ENCODE assay signal across 8 mouse cellular contexts in the genomic region with DNA sequence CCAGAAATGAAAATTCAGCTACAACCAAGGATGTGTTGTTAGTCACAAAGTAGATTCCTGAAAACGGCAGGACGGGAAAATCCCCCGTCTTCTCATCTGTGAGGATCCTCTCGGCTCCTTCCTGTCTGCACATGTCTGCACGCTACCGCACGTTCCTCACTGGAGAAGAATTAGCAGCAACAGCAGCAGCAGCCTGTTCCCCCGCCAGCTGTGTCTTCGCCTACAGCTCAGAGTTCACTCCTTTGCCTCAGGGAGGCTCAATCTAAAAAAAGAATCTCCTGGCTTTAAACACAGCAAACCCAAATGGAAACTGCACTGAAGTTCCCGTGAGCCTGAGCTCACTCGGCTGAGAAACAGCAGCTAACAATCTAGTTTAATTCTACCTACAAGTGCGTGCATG.
DNase-seq lines count a peak whose midpoint lies in the region; ATAC-seq and TF ChIP-seq lines count a peak whose summit lies in the region.

No protein-coding gene starts in this region.

- peak overlapping the region; percentile 46; the same call in 1 of the 2 replicates for H3K27ac ChIP-seq in layer of hippocampus, adult 2 months
- H3K27ac ChIP-seq in embryonic facial prominence, embryonic 13.5 days: peak overlapping the region; percentile 69
- H3K27ac ChIP-seq in heart, embryonic 12.5 days (ENCODE audit: poor library complexity, severe bottlenecking): peak overlapping the region; percentile 52; the same call in 1 of the 2 replicates
- peak overlapping the region; percentile 24 for H3K27ac ChIP-seq in left cerebral cortex, adult 2 months

- 27% methylated on average over 12 of the region's 12 CpGs for WGBS in embryonic facial prominence, embryonic 13.5 days
- WGBS in heart, embryonic 12.5 days: 27% methylated on average over 12 of the region's 12 CpGs

- ATAC-seq in embryonic facial prominence, embryonic 13.5 days (ENCODE audit: insufficient number of reproducible peaks, insufficient read depth, low FRiP score, low TSS enrichment, low read depth): peak; percentile 64
- no peak for ATAC-seq in heart, embryonic 12.5 days (ENCODE audit: insufficient number of reproducible peaks, low FRiP score)

- peak; percentile 33 to 50 for DNase-seq in layer of hippocampus, adult 2 months (ENCODE audit: low spot score in 2 of 2)
- DNase-seq in layer of hippocampus, postnatal 10 days (ENCODE audit: low spot score in 2 of 2): no peak
- peak; percentile 54 to 72 for DNase-seq in left cerebral cortex, adult 2 months (ENCODE audit: extremely low spot score in 1 of 2, low spot score in 2 of 2)
- DNase-seq in right cerebral cortex, postnatal 10 days (ENCODE audit: low spot score in 2 of 2): peak; percentile 80 to 86
- DNase-seq in cerebellum, postnatal 14 days: no peak
- no peak for DNase-seq in MN1 (ENCODE audit: low spot score)

- peaks cover 80% of the 10 kb centered on the region for H3K36me3 ChIP-seq in embryonic facial prominence, embryonic 13.5 days
- 0 out of 2 replicates have a peak, but pooled peaks cover 2% of the 10 kb centered on the region for H3K36me3 ChIP-seq in heart, embryonic 12.5 days

- no peaks in the 10 kb centered on the region for H3K9me3 ChIP-seq in embryonic facial prominence, embryonic 13.5 days
- H3K9me3 ChIP-seq in heart, embryonic 12.5 days (replicated peaks): no peaks in the 10 kb centered on the region

- no peak overlapping the region for H3K4me3 ChIP-seq in layer of hippocampus, adult 2 months
- no peak overlapping the region for H3K4me3 ChIP-seq in embryonic facial prominence, embryonic 13.5 days
- no peak overlapping the region for H3K4me3 ChIP-seq in heart, embryonic 12.5 days
- H3K4me3 ChIP-seq in left cerebral cortex, adult 2 months: no peak overlapping the region

- H3K4me1 ChIP-seq in embryonic facial prominence, embryonic 13.5 days: peaks cover 59% of the 10 kb centered on the region
- H3K4me1 ChIP-seq in heart, embryonic 12.5 days (replicated peaks): peaks cover 56% of the 10 kb centered on the region

- H3K27me3 ChIP-seq in embryonic facial prominence, embryonic 13.5 days: no peaks in the 10 kb centered on the region
- H3K27me3 ChIP-seq in heart, embryonic 12.5 days (replicated peaks): no peaks in the 10 kb centered on the region

- 0 out of 2 replicates have a peak overlapping the region, but pooled peaks have one; percentile 2 for H3K9ac ChIP-seq in embryonic facial prominence, embryonic 13.5 days
- H3K9ac ChIP-seq in heart, embryonic 12.5 days: no peak overlapping the region

- H3K4me2 ChIP-seq in embryonic facial prominence, embryonic 13.5 days: peak overlapping the region; percentile 26; the same call in 1 of the 2 replicates
- H3K4me2 ChIP-seq in heart, embryonic 12.5 days: peak overlapping the region; percentile 18

- intact Hi-C loops in left cerebral cortex, adult 2 months (cut with DNase I): no loop called here

- 0 out of 2 replicates have a peak, but pooled peaks have one; percentile 11 for TF ChIP-seq CTCF in layer of hippocampus, adult 2 months (conservative IDR thresholded peaks at IDR 0.05)
- TF ChIP-seq CTCF in left cerebral cortex, adult 2 months (IDR thresholded peaks at IDR 0.05): no peak; the same call in 1 of the 2 replicates

Comparison
In these comparisons a context has a peak if more than half of its experiments do, and no peak if none do; other contexts are left out.
1. DNase-seq: peak in layer of hippocampus, adult 2 months (2 of 2), left cerebral cortex, adult 2 months (2 of 2) and right cerebral cortex, postnatal 10 days (2 of 2); none in layer of hippocampus, postnatal 10 days (0 of 2), cerebellum, postnatal 14 days (0 of 2) and MN1 (single experiment).
2. Peak in every context shown above with its lines, with median percentiles within 50 percentile points of each other: H3K27ac ChIP-seq.